Mouse (Mus musculus) ES-Bruce4 (cell line): ENCODE data around the gene Gm7358. TPM values are rescaled to one million over a fixed set of nuclear protein-coding genes. Genes with fewer than 3 reads are reported as not detected.

Source experiments
- polyA plus RNA-seq: library from polyadenylated mRNA; stranded (reverse); fragments of >200 nt; gene quantifications from 2 replicates; pipeline ENCODE4 v1.2.4, GENCODE M21; 2011; ENCODE audit warnings: low read depth; ENCODE audit not compliant: missing spikeins, insufficient read depth, insufficient read length

Gm7358 gene
- polyA plus RNA-seq, 1 experiment: not detected

Other genes starting within 250 kb of the Gm7358 start
- not detected in 2 replicates for gene Gm7168, start 111.2 kb downstream of the Gm7358 start, polyA plus RNA-seq
- not detected in 2 replicates for gene Gm7356, start 55.8 kb downstream of the Gm7358 start, polyA plus RNA-seq
- gene Dact2, start 144.8 kb upstream of the Gm7358 start, polyA plus RNA-seq: 15.8 and 18.2 TPM in 2 replicates
- 0.55 and 1.2 TPM in 2 replicates for gene Smoc2, start 220.0 kb upstream of the Gm7358 start, polyA plus RNA-seq